Mouse (Mus musculus): ENCODE data around the gene Galnt9. TPM values are rescaled to one million over a fixed set of nuclear protein-coding genes. Genes with fewer than 3 reads are reported as not detected.

Gene Galnt9
- polyA plus RNA-seq, 1 experiment from 2014 or later = 0.36 TPM

DNA sequence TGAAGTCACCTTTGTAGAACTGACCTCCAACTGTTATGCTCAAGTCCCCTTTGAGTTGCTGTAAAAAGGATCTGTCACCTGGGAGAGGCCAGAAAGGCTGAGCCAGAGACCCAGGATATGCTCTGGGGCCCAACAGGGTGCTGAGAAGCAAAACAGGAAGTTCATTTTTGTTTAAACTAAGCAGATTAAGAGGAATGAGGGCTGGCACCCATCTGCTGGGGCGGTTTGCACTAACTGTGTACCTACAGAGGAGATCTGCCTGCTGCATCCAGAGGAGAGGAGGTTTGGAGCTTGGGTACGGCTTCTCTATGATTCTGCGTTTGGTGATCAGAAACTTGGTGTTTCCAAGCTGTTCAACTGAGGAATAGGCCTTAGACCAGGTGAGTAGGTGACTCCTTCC is 29.5 kb upstream of the Galnt9 start:
- Histone ChIP-seq H3K4me3 (replicated peaks) (no peak overlapping the region), H3K27ac (no peak overlapping the region), H3K9me3 (no peaks in the 10 kb centered on the region), H3K27me3 (replicated peaks) (no peaks in the 10 kb centered on the region), H3K4me2 (replicated peaks) (no peak overlapping the region), H3K36me3 (no peaks in the 10 kb centered on the region), H3K4me1 (replicated peaks) (no peaks in the 10 kb centered on the region), H3K9ac (no peak overlapping the region)
- WGBS = 55% methylated on average over 3 of the region's 3 CpGs
- no peak for ATAC-seq

- no peak overlapping the region for H3K27ac ChIP-seq
- peaks cover 3% of the 10 kb centered on the region; the same call in 1 of the 2 replicates for H3K4me1 ChIP-seq (replicated peaks)
- H3K9ac ChIP-seq = no peak overlapping the region
- H3K4me3 ChIP-seq (replicated peaks) = no peak overlapping the region
- H3K9me3 ChIP-seq = no peaks in the 10 kb centered on the region
- no peak overlapping the region for H3K4me2 ChIP-seq (replicated peaks)
- ATAC-seq = no peak
- no peaks in the 10 kb centered on the region for H3K36me3 ChIP-seq
- WGBS = 65% methylated on average over 4 of the region's 4 CpGs
- H3K27me3 ChIP-seq (replicated peaks) = no peaks in the 10 kb centered on the region
Measured at GRCm38 (mm10) chr5:110516390-110516789, 27.8 kb upstream of the Galnt9 start.

GRCm38 (mm10) chr5:110518086-110518783 is 25.9 kb upstream of the Galnt9 start:
- H3K4me3 ChIP-seq (replicated peaks) = no peak overlapping the region
- no peaks in the 10 kb centered on the region for H3K27me3 ChIP-seq (replicated peaks)
- peaks cover 3% of the 10 kb centered on the region; the same call in 1 of the 2 replicates for H3K4me1 ChIP-seq (replicated peaks)
- H3K9me3 ChIP-seq = no peaks in the 10 kb centered on the region
- H3K27ac ChIP-seq = no peak overlapping the region
- no peaks in the 10 kb centered on the region for H3K36me3 ChIP-seq
- WGBS = 47% methylated on average over 14 of the region's 14 CpGs
- H3K4me2 ChIP-seq (replicated peaks) = no peak overlapping the region
- ATAC-seq = no peak
- H3K9ac ChIP-seq = no peak overlapping the region

DNA sequence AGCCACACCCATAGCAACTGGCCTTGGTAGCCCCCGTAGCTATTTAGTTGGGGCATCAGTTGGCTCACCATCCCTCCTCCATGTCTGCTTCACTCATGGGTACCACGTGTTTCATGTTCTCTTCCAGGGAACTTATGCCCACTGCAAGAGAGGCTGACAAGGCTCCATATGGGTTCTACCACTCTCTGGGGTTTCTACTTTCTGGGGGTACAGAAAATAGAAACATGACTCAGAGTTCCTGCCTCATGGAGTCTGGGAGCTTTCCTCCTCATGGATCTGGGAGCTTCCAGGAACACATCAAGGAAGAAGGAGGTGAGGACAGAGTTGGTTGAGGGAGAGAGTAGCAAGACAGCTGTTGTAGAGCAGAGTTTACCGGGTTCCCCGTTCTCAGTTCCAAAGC is 23.2 kb upstream of the Galnt9 start:
- Histone ChIP-seq H3K36me3 (no peaks in the 10 kb centered on the region), H3K27me3 (replicated peaks) (no peaks in the 10 kb centered on the region), H3K9me3 (no peaks in the 10 kb centered on the region), H3K27ac (no peak overlapping the region), H3K9ac (no peak overlapping the region), H3K4me2 (replicated peaks) (no peak overlapping the region), H3K4me1 (replicated peaks) (peaks cover 3% of the 10 kb centered on the region; the same call in 1 of the 2 replicates), H3K4me3 (replicated peaks) (no peak overlapping the region)
- no peak for ATAC-seq
- WGBS = 87% methylated on average over 4 of the region's 4 CpGs

GRCm38 (mm10) chr5:110521822-110522221 is 22.3 kb upstream of the Galnt9 start:
- no peak overlapping the region for H3K4me3 ChIP-seq (replicated peaks)
- H3K4me1 ChIP-seq (replicated peaks) = peaks cover 3% of the 10 kb centered on the region; the same call in 1 of the 2 replicates
- no peak overlapping the region for H3K27ac ChIP-seq
- H3K4me2 ChIP-seq (replicated peaks) = no peak overlapping the region
- H3K9me3 ChIP-seq = no peaks in the 10 kb centered on the region
- H3K27me3 ChIP-seq (replicated peaks) = no peaks in the 10 kb centered on the region
- ATAC-seq = no peak
- WGBS = 30% methylated on average over 7 of the region's 7 CpGs
- no peaks in the 10 kb centered on the region for H3K36me3 ChIP-seq
- H3K9ac ChIP-seq = no peak overlapping the region

DNA sequence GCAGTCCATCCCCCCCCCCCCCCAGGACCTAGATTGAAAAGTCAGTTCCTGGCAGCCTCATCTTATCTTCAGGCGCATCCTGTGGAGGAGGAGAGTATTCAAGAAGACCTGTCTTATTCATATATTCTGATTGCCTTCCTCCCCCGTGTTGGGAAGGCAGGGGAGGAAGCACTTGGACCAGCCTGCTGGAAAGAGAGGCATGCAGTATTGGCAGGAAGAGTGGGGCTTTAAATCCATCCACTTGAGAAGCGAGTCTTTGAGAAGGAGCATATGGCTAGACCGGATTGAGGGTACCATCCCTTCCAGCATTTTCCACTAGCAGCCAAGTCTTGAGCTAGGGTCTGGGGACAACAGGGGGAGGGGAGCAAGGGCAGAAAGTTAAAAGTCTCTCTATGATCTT is 20.9 kb upstream of the Galnt9 start:
- Histone ChIP-seq H3K4me3 (replicated peaks) (no peak overlapping the region), H3K27ac (no peak overlapping the region), H3K9ac (no peak overlapping the region), H3K4me2 (replicated peaks) (no peak overlapping the region), H3K4me1 (replicated peaks) (peaks cover 3% of the 10 kb centered on the region; the same call in 1 of the 2 replicates), H3K27me3 (replicated peaks) (no peaks in the 10 kb centered on the region), H3K9me3 (no peaks in the 10 kb centered on the region), H3K36me3 (no peaks in the 10 kb centered on the region)
- no peak for ATAC-seq
- WGBS = 58% methylated on average over 4 of the region's 4 CpGs

GRCm38 (mm10) chr5:110525701-110526100 is 18.5 kb upstream of the Galnt9 start:
- no peaks in the 10 kb centered on the region for H3K27me3 ChIP-seq (replicated peaks)
- no peak overlapping the region for H3K9ac ChIP-seq
- no peak overlapping the region for H3K4me2 ChIP-seq (replicated peaks)
- 82% methylated on average over 6 of the region's 6 CpGs for WGBS
- H3K4me1 ChIP-seq (replicated peaks) = peaks cover 3% of the 10 kb centered on the region; the same call in 1 of the 2 replicates
- no peak overlapping the region for H3K27ac ChIP-seq
- H3K36me3 ChIP-seq = no peaks in the 10 kb centered on the region
- ATAC-seq = no peak
- H3K9me3 ChIP-seq = no peaks in the 10 kb centered on the region
- H3K4me3 ChIP-seq (replicated peaks) = no peak overlapping the region

DNA sequence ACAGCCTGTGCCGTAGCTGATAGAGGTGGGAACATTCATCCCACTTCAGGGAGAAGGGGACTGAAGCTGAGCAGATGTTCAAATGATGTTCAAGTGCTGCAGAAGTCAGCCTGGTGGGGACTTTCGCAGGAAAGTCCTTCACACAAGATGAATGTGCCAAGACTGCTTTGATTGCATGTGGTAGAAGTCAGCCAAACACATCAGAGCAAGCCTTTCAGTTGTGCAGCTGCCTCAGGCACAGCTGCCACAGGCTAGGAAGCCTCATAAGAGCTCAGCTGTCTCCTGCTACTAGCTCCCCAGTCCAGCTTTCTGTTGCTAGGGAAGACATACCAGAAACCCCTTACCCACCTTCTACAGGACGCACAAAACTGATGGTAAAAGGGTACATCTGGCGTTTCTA is 17.6 kb upstream of the Galnt9 start:
- H3K4me1 ChIP-seq (replicated peaks) = no peaks in the 10 kb centered on the region
- H3K4me3 ChIP-seq (replicated peaks) = no peak overlapping the region
- 80% methylated on average over 4 of the region's 4 CpGs for WGBS
- no peak overlapping the region for H3K9ac ChIP-seq
- no peaks in the 10 kb centered on the region for H3K36me3 ChIP-seq
- no peak overlapping the region for H3K4me2 ChIP-seq (replicated peaks)
- no peak overlapping the region for H3K27ac ChIP-seq
- no peaks in the 10 kb centered on the region for H3K9me3 ChIP-seq
- no peak for ATAC-seq
- no peaks in the 10 kb centered on the region for H3K27me3 ChIP-seq (replicated peaks)

GRCm38 (mm10) chr5:110531091-110531490 is 13.1 kb upstream of the Galnt9 start:
- H3K27ac ChIP-seq = no peak overlapping the region
- H3K4me3 ChIP-seq (replicated peaks) = no peak overlapping the region
- ATAC-seq = no peak
- no peaks in the 10 kb centered on the region for H3K4me1 ChIP-seq (replicated peaks)
- WGBS = 70% methylated on average over 4 of the region's 4 CpGs
- H3K4me2 ChIP-seq (replicated peaks) = no peak overlapping the region
- H3K36me3 ChIP-seq = no peaks in the 10 kb centered on the region
- H3K27me3 ChIP-seq (replicated peaks) = no peaks in the 10 kb centered on the region
- H3K9me3 ChIP-seq = no peaks in the 10 kb centered on the region
- H3K9ac ChIP-seq = no peak overlapping the region

DNA sequence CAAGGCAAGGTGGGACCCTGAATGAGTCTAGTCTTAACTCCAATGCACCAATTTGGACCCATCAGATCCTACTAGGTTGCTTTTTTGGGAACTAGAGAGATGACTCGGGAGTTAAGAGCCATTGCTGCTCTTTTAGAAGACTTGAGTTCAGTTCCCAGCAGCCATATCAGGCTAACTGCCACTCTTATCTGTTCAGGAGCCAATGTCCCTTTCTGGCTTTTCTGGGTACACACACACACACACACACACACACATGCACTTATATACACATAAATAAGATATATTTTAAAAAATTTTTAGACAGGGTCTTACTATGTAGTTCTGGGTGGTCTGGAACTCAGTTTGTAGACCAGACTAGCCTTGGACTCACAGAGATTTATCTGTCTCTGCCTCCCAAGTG is 9.8 kb upstream of the Galnt9 start:
- Histone ChIP-seq H3K9me3 (no peaks in the 10 kb centered on the region), H3K27me3 (replicated peaks) (no peaks in the 10 kb centered on the region), H3K4me3 (replicated peaks) (no peak overlapping the region), H3K9ac (no peak overlapping the region), H3K36me3 (no peaks in the 10 kb centered on the region), H3K27ac (no peak overlapping the region), H3K4me1 (replicated peaks) (no peaks in the 10 kb centered on the region), H3K4me2 (replicated peaks) (no peak overlapping the region)
- 73% methylated on average over 1 of the region's 1 CpGs for WGBS
- ATAC-seq = no peak

DNA sequence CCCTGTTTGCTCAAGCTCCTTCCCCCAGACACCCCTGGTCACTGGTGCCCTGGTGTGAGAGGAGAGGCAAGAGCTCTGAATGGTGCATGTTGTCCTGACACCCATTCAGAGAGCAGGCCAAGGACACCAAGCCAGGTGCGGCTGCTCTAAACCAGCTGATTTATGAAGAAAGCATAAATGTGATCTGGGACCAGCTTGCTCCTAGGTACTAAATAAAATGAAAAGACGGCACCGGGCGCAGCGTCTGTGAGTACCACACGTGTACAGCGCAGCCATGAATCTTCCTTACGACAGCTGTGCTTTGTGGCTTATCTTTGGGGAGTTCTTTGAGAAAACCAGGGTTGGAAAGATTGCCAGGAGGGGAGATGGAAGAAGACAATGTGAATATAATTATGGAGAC is 8.2 kb upstream of the Galnt9 start:
- H3K4me2 ChIP-seq (replicated peaks) = no peak overlapping the region
- no peak overlapping the region for H3K4me3 ChIP-seq (replicated peaks)
- H3K36me3 ChIP-seq = no peaks in the 10 kb centered on the region
- 80% methylated on average over 8 of the region's 8 CpGs for WGBS
- H3K27me3 ChIP-seq (replicated peaks) = peaks cover 6% of the 10 kb centered on the region; the same call in 1 of the 2 replicates
- H3K27ac ChIP-seq = no peak overlapping the region
- no peak overlapping the region for H3K9ac ChIP-seq
- ATAC-seq = no peak
- no peaks in the 10 kb centered on the region for H3K4me1 ChIP-seq (replicated peaks)
- no peaks in the 10 kb centered on the region for H3K9me3 ChIP-seq

GRCm38 (mm10) chr5:110540947-110541346 is 3.2 kb upstream of the Galnt9 start:
- H3K4me3 ChIP-seq (replicated peaks) = no peak overlapping the region
- no peak overlapping the region for H3K9ac ChIP-seq
- ATAC-seq = no peak
- no peak overlapping the region for H3K4me2 ChIP-seq (replicated peaks)
- no peaks in the 10 kb centered on the region for H3K36me3 ChIP-seq
- no peak overlapping the region for H3K27ac ChIP-seq
- WGBS = 64% methylated on average over 2 of the region's 2 CpGs
- H3K9me3 ChIP-seq = no peaks in the 10 kb centered on the region
- peaks cover 5% of the 10 kb centered on the region for H3K4me1 ChIP-seq (replicated peaks)
- peaks cover 40% of the 10 kb centered on the region for H3K27me3 ChIP-seq (replicated peaks)

- ATAC-seq = no peak
- H3K9me3 ChIP-seq = no peaks in the 10 kb centered on the region
- H3K27me3 ChIP-seq (replicated peaks) = peaks cover 45% of the 10 kb centered on the region
- WGBS = 67% methylated on average over 6 of the region's 6 CpGs
- H3K4me3 ChIP-seq (replicated peaks) = no peak overlapping the region
- H3K27ac ChIP-seq = no peak overlapping the region
- no peak overlapping the region for H3K4me2 ChIP-seq (replicated peaks)
- no peak overlapping the region for H3K9ac ChIP-seq
- no peaks in the 10 kb centered on the region for H3K36me3 ChIP-seq
- peaks cover 5% of the 10 kb centered on the region for H3K4me1 ChIP-seq (replicated peaks)
Measured at GRCm38 (mm10) chr5:110541456-110541855, 2.7 kb upstream of the Galnt9 start.
